14 mouse cellular contexts compared by ENCODE assay signal in genomic region chr6:37457990-37458655, GRCm38 (mm10). TPM values are rescaled to one million over a fixed set of nuclear protein-coding genes. Genes with fewer than 3 reads are reported as not detected.
DNase-seq lines count a peak whose midpoint lies in the region; ATAC-seq and TF ChIP-seq lines count a peak whose summit lies in the region.
"Had no signal": no experiment of that assay in that cellular context is flagged by ENCODE, and none has a peak within 500 bp of the region (broad histone marks: within the 10 kb centered on the region; RNA-seq: fewer than 3 reads in every experiment).

No protein-coding gene starts in this region.

- ATAC-seq in hematopoietic stem cell, adult 5-6 weeks (replicated peaks in 1 of 2; ENCODE audit: insufficient read depth in 1 of 2, low FRiP score in 2 of 2, low TSS enrichment in 1 of 2, low read depth in 1 of 2, poor library complexity in 2 of 2, severe bottlenecking in 2 of 2): peak; percentile 25 to 36; a peak in 2 of 4 replicates
- ATAC-seq: forebrain, embryonic 14.5 days had no signal

- H3K36me3 ChIP-seq in CH12.LX (replicated peaks in 1 of 2; ENCODE audit: control insufficient read depth in 1 of 2, insufficient read depth in 1 of 2, low read length in 1 of 2): no peaks in the 10 kb centered on the region
- H3K36me3 ChIP-seq: embryonic facial prominence, embryonic 13.5 days; G1E; neural tube, embryonic 12.5 days had no signal

- in situ Hi-C loops in CH12.LX (cut with MboI; ENCODE audit: low pct_ligation_motif_present, low pct_unique_long_range_greater_than_20kb, low sequenced_read_pairs): loop anchor here (10.0 kb wide), 1 partner anchor 263 kb away; no protein-coding TSS in a partner anchor

- TF ChIP-seq CTCF in layer of hippocampus, adult 2 months (conservative IDR thresholded peaks at IDR 0.05): peak; percentile 76
- peak; percentile 18 to 67; a peak in 3 of 4 replicates for TF ChIP-seq CTCF in CH12.LX (conservative IDR thresholded peaks at IDR 0.05 in 1 of 2, IDR thresholded peaks at IDR 0.05 in 1 of 2; ENCODE audit: low read depth in 2 of 2, low read length in 2 of 2)

- no peak for TF ChIP-seq POLR2A in CH12.LX (IDR thresholded peaks at IDR 0.05; ENCODE audit: low read depth, low read length)

- no peaks in the 10 kb centered on the region for H3K9me3 ChIP-seq in CH12.LX (replicated peaks; ENCODE audit: low read length)
- H3K9me3 ChIP-seq: embryonic facial prominence, embryonic 13.5 days; G1E; neural tube, embryonic 12.5 days had no signal

- no peak for TF ChIP-seq EP300 in CH12.LX (IDR thresholded peaks at IDR 0.05; ENCODE audit: low read length)

- peak overlapping the region; percentile 45; the same call in 1 of the 2 replicates for H3K4me2 ChIP-seq in CH12.LX (ENCODE audit: insufficient read depth, low read depth, poor library complexity, severe bottlenecking)
- H3K4me2 ChIP-seq: embryonic facial prominence, embryonic 13.5 days; neural tube, embryonic 12.5 days had no signal

- TF ChIP-seq RAD21 in CH12.LX (IDR thresholded peaks at IDR 0.05; ENCODE audit: low read depth, low read length): peak; percentile 43

- no peaks in the 10 kb centered on the region for H3K79me2 ChIP-seq in CH12.LX (replicated peaks; ENCODE audit: control insufficient read depth, extremely low read depth, insufficient read depth, poor library complexity, severe bottlenecking)

- H3K4me3 ChIP-seq in layer of hippocampus, adult 2 months: no peak overlapping the region
- no peak overlapping the region for H3K4me3 ChIP-seq in CH12.LX (replicated peaks in 1 of 3; ENCODE audit: low read depth in 2 of 3, low read length in 2 of 3, poor library complexity in 1 of 3)
- H3K4me3 ChIP-seq: embryonic facial prominence, embryonic 13.5 days; neural tube, embryonic 12.5 days had no signal

- DNase-seq in embryo, embryonic 10.5 days (ENCODE audit: low spot score): peak; percentile 11
- no peak for DNase-seq in embryo, embryonic 11 days
- no peak for DNase-seq in layer of hippocampus, adult 2 months (ENCODE audit: low spot score in 2 of 2)
- DNase-seq in layer of hippocampus, postnatal 25 days (ENCODE audit: extremely low spot score in 1 of 2, low spot score in 1 of 2): no peak
- no peak for DNase-seq in CH12.LX (ENCODE audit: extremely low read depth)
- DNase-seq in adrenal gland, postnatal 10 days: no peak
- DNase-seq in urinary bladder, postnatal 10 days (ENCODE audit: low spot score): no peak
- DNase-seq: adrenal gland, adult 8-10 months; cerebellum, adult 18-20 months had no signal

- H3K27ac ChIP-seq in layer of hippocampus, adult 2 months: no peak overlapping the region
- H3K27ac ChIP-seq in CH12.LX (ENCODE audit: insufficient read depth, low read depth): no peak overlapping the region
- H3K27ac ChIP-seq: embryonic facial prominence, embryonic 13.5 days; neural tube, embryonic 12.5 days had no signal

- peaks cover 7 to 18% of the 10 kb centered on the region in 2 experiments; a peak in 3 of 4 replicates for H3K4me1 ChIP-seq in CH12.LX (ENCODE audit: control insufficient read depth in 1 of 2, insufficient read depth in 2 of 2)
- H3K4me1 ChIP-seq: embryonic facial prominence, embryonic 13.5 days; neural tube, embryonic 12.5 days had no signal

- H3K27me3 ChIP-seq in CH12.LX (replicated peaks): no peaks in the 10 kb centered on the region
- H3K27me3 ChIP-seq: embryonic facial prominence, embryonic 13.5 days; neural tube, embryonic 12.5 days had no signal

- dilution Hi-C loops in CH12.LX (cut with MboI; ENCODE audit: extremely low pct_ligation_motif_present, extremely low pct_unique_long_range_greater_than_20kb, low sequenced_read_pairs): no loop called here

- H3K9ac ChIP-seq in CH12.LX (ENCODE audit: insufficient read depth, low read depth): 0 out of 2 replicates have a peak overlapping the region, but pooled peaks have one; percentile 24
- H3K9ac ChIP-seq: embryonic facial prominence, embryonic 13.5 days; neural tube, embryonic 12.5 days had no signal

TF ChIP-seq in CH12.LX, 34 proteins besides CTCF, POLR2A, EP300 and RAD21:
- no peak for TF ChIP-seq MEF2A (IDR thresholded peaks at IDR 0.05; ENCODE audit: borderline replicate concordance, low read depth, low read length)
- no peak for TF ChIP-seq PAX5 (IDR thresholded peaks at IDR 0.05; ENCODE audit: low read length)
- TF ChIP-seq ZNF384 (IDR thresholded peaks at IDR 0.05; ENCODE audit: low read depth, low read length): no peak
- no peak for TF ChIP-seq USF1 (IDR thresholded peaks at IDR 0.05; ENCODE audit: low read depth, low read length)
- TF ChIP-seq BHLHE40 (IDR thresholded peaks at IDR 0.05; ENCODE audit: low read depth, low read length): peak; percentile 68
- TF ChIP-seq MAZ (IDR thresholded peaks at IDR 0.05; ENCODE audit: low read depth, low read length): no peak
- no peak for TF ChIP-seq CHD2 (IDR thresholded peaks at IDR 0.05; ENCODE audit: low read length)
- no peak for TF ChIP-seq KAT2A (IDR thresholded peaks at IDR 0.05; ENCODE audit: insufficient replicate concordance, low read length)
- peak; percentile 39 for TF ChIP-seq SMC3 (IDR thresholded peaks at IDR 0.05; ENCODE audit: low read depth, low read length)

RNA-seq across cellular contexts. Expression of gene Creb3l2, which starts 16.2 kb away (rescaled TPM):
- total RNA-seq in layer of hippocampus, adult 2 months (2021): 1 to 10 TPM; 8.3 to 9.8 TPM
- 10 to 100 TPM in 1 of 2 experiments, 1 to 10 TPM in 1; 8.8 to 10.3 TPM for total RNA-seq in layer of hippocampus, postnatal 25 days (2021)
- total RNA-seq in CH12.LX (2012; rRNA removed) (7.0 and 8.7 TPM in 2 replicates), CH12.LX (2014; rRNA removed) (1.3 and 1.5 TPM in 2 replicates)
- 6.6 and 8.5 TPM in 2 replicates for polyA plus RNA-seq in CH12.LX (2012; ENCODE audit: insufficient read length, low read depth)
- 3.9 and 4.7 TPM in 2 replicates for total RNA-seq in hematopoietic stem cell, adult 5-6 weeks (2017)
- total RNA-seq in adrenal gland, postnatal 10 days (2021): 10 to 100 TPM; 42.8 to 46.2 TPM
- polyA plus RNA-seq: G1E had no signal
